Mouse (Mus musculus) CD4-positive helper T cell, adult 2 months (primary cell): ENCODE measurements around the gene Gprin3.

Experiments
- DNase-seq: peaks from one replicate; pipeline ENCODE4 v3.0.0-alpha.2; 2012; ENCODE audit warnings: low read depth, missing footprints, low spot score

Gene Gprin3

DNA sequence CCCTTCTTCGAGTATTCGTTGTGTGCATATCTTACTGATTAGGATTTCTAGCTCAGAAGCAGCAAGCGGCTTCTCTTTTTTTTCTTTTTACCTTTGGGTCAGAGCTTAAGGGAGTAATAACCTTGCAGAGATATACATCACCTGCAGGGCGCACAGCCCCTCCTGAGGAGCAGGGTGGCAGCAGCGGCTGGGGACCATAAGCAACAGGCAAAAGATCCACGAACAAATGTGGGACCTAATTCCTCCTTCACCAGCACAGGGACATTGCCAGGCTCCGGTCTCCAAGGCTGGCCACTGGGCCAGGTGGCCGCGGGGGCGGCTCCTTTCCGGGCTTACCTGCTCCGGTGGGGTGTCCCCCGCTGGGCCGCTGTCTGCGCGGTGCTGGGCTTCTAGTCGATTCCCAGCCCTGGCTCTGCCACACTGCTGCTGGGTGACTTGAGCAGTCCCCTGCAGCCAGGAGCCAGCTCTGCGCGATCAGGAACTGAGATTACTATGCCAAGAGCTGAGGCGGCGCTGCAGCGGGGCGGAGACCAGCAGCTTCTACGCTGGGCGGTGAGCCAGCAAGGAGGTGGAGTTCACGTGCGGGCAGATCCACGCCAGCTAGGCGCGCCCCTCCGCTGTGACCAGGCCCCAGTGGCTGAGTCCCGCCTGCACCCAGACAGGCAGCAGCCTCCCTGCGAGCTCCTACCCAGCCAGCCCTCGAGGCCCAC is at the start of gene Gprin3:
Gene Gprin3, minus strand, starts transcription at position 471 of the 710 bp plus-strand sequence.
- DNase-seq = peak; percentile 86

DNA sequence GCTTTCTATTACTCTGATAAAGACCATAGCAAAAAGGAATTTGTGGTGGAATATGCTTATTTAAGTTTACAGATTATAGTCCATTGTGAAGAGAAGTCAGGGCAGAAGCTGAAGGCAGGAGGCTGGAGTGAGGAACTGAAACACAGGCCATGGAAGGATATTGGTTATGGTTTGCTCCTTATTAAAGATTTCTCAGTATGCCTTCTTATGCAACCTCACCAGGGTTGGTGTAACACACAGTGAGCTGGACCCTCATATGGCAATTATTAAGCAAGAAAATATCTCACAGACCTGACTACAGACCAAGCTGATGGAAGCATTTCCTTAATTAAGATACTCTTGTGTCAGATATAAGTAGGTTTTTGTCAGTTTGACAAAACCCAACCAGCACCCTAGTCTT is 32.8 kb upstream of the Gprin3 start:
- DNase-seq = no peak

DNA sequence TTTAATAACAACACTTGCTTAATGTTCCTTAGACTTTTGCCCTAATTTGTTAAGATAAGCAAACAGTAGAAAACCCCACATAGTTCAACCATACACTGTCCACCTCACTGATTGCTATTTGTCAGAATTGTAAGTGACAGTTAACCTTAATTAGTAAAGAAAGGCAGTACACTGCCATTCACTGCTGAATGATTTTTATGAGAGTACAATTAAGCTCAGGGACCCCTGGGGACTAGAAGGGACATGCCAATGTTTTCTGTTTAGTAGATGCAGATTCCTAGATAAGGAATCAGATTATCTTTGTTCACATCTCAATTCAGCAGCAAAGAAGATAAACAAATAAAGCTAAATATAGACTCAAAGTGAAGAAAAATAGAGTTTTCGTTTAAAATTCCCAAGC is 30.0 kb upstream of the Gprin3 start:
- no peak for DNase-seq

GRCm38 (mm10) chr6:59451348-59451747 is 25.3 kb upstream of the Gprin3 start:
- DNase-seq = no peak

GRCm38 (mm10) chr6:59445101-59445503 is 19.0 kb upstream of the Gprin3 start:
- DNase-seq = no peak

- DNase-seq = no peak
These were observed 9.8 kb upstream of the Gprin3 start for GRCm38 (mm10) chr6:59435906-59436305.

- no peak for DNase-seq
These were observed 7.0 kb upstream of the Gprin3 start for GRCm38 (mm10) chr6:59433116-59433515.

- no peak for DNase-seq
These were observed 416 bp upstream of the Gprin3 start for GRCm38 (mm10) chr6:59426534-59426885.

DNA sequence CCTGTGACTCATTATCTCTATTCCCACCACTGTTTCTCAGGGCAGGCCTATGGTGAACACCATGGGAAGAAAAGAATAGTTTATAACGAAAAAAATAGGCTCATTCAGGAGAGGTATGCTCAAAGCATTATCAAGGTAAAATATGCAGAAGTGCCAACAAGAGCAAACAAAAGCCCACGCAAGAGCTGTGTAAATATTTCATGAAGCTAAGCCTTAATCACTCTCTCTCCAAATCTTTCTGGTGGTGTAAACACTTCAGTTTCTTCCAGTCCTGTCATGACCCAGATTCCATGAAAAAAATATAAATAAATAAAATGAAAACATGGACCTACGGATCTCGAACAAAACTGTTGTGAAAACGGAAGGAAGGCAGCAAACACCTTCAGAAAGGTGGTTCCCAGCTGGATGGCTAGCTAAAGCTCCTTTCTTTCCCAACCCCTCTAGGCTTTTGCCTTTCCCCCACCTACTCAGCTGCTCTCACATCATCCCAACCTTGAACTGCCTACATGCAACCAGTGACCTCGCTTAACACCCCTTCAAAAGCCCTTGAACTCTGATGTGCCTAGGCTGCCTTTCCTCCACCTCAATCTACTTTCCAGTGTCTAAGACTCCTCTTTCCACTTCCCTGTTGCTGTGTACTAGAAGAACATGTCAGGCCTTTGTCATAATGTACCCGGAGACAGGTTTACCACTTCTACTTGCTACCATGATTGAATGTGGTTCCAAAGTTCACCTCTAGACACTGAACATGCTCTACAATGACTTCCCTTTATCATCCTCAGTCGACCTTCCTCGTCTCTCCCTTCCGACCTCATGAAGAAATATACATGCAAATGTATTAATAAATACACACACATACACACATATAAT is 988 bp downstream of the Gprin3 start:
- DNase-seq = peak; percentile 38

GRCm38 (mm10) chr6:59423836-59424235 is 2.3 kb downstream of the Gprin3 start:
- no peak for DNase-seq

DNA sequence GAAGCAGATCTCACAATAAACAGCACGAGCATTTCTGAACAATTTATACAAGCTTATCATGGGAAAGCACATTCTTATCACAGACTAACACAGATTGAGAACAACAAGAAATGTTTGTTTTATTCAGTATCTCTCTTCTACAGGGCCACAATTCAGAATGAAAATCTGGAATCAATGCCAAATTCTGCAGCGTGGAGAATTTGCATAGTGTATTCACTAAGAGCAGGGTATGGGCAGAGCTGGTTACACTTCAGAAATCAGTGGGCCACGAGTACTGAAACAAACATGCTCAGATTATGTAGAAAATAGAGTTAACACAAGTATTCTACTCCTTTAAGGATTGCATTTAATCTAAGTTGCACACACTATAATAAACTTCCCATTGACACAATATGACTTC is 6.8 kb downstream of the Gprin3 start:
- DNase-seq = no peak

- DNase-seq = no peak
These were observed 7.4 kb downstream of the Gprin3 start for GRCm38 (mm10) chr6:59418659-59419058.

- no peak for DNase-seq
These were observed 11.3 kb downstream of the Gprin3 start for GRCm38 (mm10) chr6:59414816-59415215.

- DNase-seq = peak; percentile 82
These were observed 13.4 kb downstream of the Gprin3 start for GRCm38 (mm10) chr6:59412417-59413346.

DNA sequence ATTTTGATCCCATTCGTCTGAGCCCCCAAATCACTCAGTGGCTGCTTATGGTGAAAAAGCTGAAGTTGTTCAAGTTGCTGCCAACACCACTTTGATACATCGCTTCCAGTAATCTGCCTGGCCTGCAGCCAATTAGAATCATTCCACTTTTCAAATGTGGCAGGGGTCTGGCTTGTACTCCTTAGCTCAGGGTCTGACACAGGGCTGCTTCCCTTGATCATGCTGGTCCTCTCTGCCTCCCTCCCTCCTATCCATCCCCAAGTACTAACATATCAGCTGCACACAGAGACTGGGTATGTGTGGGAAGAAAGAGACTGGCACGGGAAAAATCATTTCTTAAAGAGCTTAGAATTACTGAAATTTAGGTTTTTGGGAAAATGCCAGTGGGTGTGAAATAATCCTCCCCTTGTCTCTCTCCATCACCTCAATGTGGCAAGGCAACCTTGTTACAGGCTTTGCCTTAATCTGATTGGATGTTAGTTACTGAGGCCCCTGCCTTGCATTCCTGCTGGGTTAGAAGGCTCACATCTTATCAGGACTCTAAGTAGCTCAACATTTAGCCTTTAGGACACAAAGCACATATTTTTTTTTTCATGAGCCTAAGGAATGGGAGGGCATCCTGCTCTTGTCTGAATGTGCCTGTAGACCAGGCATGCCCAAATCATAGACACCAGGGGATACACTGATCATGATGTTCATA is 16.9 kb downstream of the Gprin3 start:
- no peak for DNase-seq

GRCm38 (mm10) chr6:59407482-59407997 is 18.6 kb downstream of the Gprin3 start:
- no peak for DNase-seq

DNA sequence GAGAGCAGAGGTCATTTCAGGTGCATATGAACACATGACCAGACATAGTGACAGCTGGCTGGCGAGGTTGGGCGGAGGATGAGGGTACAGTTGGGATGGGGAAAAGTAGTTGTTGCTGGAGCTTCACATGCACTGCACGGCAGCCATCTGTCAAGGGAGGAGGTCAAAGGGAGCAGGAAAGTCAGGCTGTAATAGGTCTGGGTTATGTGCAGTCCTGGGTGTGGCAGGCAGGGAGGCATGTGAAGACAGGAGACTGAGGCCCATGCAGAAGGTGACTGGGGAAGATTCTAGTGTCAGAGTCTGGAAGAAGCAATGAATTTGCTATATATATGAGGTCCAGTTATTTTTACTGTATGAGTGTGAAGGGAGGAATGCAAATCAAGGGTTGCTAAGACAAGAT is 35.9 kb downstream of the Gprin3 start:
- DNase-seq = no peak

GRCm38 (mm10) chr6:59365300-59365699 is 60.8 kb downstream of the Gprin3 start:
- no peak for DNase-seq

DNA sequence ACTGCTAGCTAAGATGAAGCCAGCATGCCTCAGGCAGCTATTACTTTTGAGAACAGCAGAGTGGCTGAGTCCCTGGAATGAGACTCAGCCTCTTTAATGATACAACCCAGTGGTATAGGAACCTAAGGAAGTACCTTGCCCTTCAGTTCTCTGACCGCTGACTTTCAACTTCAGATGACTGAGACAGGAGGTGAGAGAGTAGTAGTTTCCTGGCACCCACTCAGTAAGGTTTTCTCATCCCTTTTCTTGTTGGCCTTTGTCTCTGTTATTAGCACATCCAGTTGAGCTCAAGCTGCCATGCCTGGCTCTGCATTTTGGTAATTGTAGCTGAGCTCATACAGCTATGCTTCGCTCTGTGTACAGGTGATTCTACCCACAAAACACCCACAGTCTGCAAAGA is 62.8 kb downstream of the Gprin3 start:
- DNase-seq = peak; percentile 6

DNA sequence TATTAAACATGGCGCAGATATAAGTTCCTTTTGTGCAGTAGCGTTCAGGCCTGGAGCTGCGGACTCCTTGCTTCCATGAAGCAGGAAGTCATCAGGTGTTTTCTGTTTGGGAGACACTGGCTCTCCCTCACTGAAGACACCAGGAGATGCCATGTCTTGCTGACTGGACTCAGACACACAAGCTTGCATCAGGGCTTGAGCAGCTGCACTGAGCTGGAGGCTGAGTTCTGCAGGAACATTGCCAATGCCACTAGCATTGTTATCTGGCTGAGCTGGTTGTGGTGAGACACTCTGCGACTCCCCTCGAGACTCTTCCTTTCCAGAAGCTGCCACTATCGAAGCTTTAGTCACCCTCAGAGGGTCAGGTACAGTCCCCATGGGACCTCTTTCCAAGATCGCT is 71.2 kb downstream of the Gprin3 start:
- no peak for DNase-seq
